Mouse (Mus musculus): ENCODE data around the gene Bcl2l13. TPM values are rescaled to one million over a fixed set of nuclear protein-coding genes. Genes with fewer than 3 reads are reported as not detected.

Bcl2l13 gene
- polyA plus RNA-seq, 1 experiment from 2014 or later = 45.7 TPM

DNA sequence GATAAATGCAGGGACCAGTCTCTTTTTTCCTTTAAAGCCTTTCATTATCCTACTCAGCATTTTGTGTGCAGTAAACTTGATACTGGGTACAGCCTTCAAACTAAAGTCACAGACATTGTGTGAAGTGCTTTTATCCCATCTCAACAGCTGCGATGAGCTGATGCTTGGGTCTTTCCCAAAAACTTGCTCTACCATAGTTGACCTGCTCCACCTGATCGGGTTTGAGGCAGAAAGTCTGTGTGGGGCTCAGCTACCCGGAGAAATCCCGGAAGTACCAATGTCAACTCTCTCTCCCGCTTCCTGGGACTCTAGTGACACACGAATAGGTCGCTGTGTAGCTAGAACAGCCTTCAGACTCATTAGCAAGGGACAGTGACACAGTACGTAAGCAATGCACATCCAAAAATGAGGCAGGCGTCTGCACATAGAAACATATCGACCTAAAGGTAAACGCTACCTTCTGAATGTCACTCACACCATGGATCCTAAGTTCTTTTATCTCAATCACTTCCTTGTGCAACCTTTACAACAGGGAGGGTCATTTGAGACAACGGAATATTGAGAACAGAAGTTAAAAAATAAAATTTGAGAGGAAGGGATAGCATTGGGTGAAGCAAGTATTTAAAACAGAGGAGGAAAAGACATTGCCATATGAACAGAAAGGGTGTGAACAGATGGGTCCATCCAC, 102.9 kb downstream of the Bcl2l13 start:
- Histone ChIP-seq H3K9ac (replicated peaks) (no peak overlapping the region), H3K27me3 (no peaks in the 10 kb centered on the region), H3K27ac (replicated peaks) (no peak overlapping the region), H3K4me2 (replicated peaks) (no peak overlapping the region), H3K4me1 (no peaks in the 10 kb centered on the region; the same call in 1 of the 2 replicates), H3K4me3 (no peak overlapping the region), H3K9me3 (no peaks in the 10 kb centered on the region), H3K36me3 (peaks cover 10% of the 10 kb centered on the region; the same call in 1 of the 2 replicates)
- 89% methylated on average over 12 of the region's 12 CpGs for WGBS
- ATAC-seq (ENCODE audit: low FRiP score, low read depth) = no peak

GRCm38 (mm10) chr6:120939783-120940182, 103.8 kb downstream of the Bcl2l13 start:
- WGBS = 81% methylated on average over 3 of the region's 3 CpGs
- Histone ChIP-seq H3K27ac (replicated peaks) (no peak overlapping the region), H3K9me3 (no peaks in the 10 kb centered on the region), H3K4me3 (no peak overlapping the region), H3K4me1 (no peaks in the 10 kb centered on the region; the same call in 1 of the 2 replicates), H3K36me3 (peaks cover 1% of the 10 kb centered on the region; the same call in 1 of the 2 replicates), H3K9ac (replicated peaks) (no peak overlapping the region), H3K27me3 (no peaks in the 10 kb centered on the region), H3K4me2 (replicated peaks) (no peak overlapping the region)
- no peak for ATAC-seq (ENCODE audit: low FRiP score, low read depth)

GRCm38 (mm10) chr6:120940446-120941083, 104.6 kb downstream of the Bcl2l13 start:
- Histone ChIP-seq H3K9me3 (no peaks in the 10 kb centered on the region), H3K36me3 (no peaks in the 10 kb centered on the region), H3K4me1 (no peaks in the 10 kb centered on the region; the same call in 1 of the 2 replicates), H3K27ac (replicated peaks) (no peak overlapping the region), H3K4me2 (replicated peaks) (no peak overlapping the region), H3K27me3 (no peaks in the 10 kb centered on the region), H3K4me3 (no peak overlapping the region), H3K9ac (replicated peaks) (no peak overlapping the region)
- WGBS = 90% methylated on average over 7 of the region's 7 CpGs
- ATAC-seq (ENCODE audit: low FRiP score, low read depth) = no peak

DNA sequence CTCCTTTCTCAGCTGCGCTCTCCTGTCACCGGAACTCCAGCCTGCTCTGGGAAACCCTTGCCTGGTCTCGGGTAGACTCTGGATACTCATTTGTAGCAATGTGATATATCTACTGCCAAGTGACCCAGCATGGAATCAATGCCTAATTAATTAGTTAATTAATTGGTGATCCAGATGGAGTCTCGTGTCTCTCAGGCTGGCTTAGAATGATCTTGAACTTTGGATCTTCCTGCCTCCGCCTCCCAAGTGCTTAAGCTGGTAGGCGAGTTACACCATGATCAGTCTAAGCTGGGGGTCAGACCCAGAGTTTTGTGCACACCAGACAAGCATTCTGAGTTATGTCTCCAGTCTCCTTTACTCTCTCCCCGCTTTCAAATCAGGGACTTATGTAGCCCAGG, 105.1 kb downstream of the Bcl2l13 start:
- H3K27ac ChIP-seq (replicated peaks) = no peak overlapping the region
- ATAC-seq (ENCODE audit: low FRiP score, low read depth) = no peak
- no peak overlapping the region for H3K9ac ChIP-seq (replicated peaks)
- H3K9me3 ChIP-seq = no peaks in the 10 kb centered on the region
- 88% methylated on average over 7 of the region's 7 CpGs for WGBS
- peaks cover 3% of the 10 kb centered on the region; the same call in 1 of the 2 replicates for H3K36me3 ChIP-seq
- no peaks in the 10 kb centered on the region for H3K27me3 ChIP-seq
- H3K4me3 ChIP-seq = no peak overlapping the region
- H3K4me2 ChIP-seq (replicated peaks) = no peak overlapping the region
- no peaks in the 10 kb centered on the region; the same call in 1 of the 2 replicates for H3K4me1 ChIP-seq

GRCm38 (mm10) chr6:120941575-120941974, 105.6 kb downstream of the Bcl2l13 start:
- Histone ChIP-seq H3K4me1 (no peaks in the 10 kb centered on the region; the same call in 1 of the 2 replicates), H3K4me3 (no peak overlapping the region), H3K36me3 (peaks cover 4% of the 10 kb centered on the region; the same call in 1 of the 2 replicates), H3K9ac (replicated peaks) (no peak overlapping the region), H3K27me3 (no peaks in the 10 kb centered on the region), H3K27ac (replicated peaks) (no peak overlapping the region), H3K4me2 (replicated peaks) (no peak overlapping the region), H3K9me3 (no peaks in the 10 kb centered on the region)
- WGBS = 95% methylated on average over 13 of the region's 13 CpGs
- no peak for ATAC-seq (ENCODE audit: low FRiP score, low read depth)

Small RNA genes within 50 kb of the gene (microRNA-seq; reads per million reads assigned to microRNA genes)
- not detected for gene Gm25193

Other genes starting within 250 kb of the Bcl2l13 start
- 13.6 and 16.8 TPM in 2 replicates for gene Cecr2, start 169.8 kb upstream of the Bcl2l13 start, polyA plus RNA-seq (2016; fragmentation: Nextera tagmentation; extraction: Ambion mirVana)
- 1.4 and 1.9 TPM in 2 replicates for gene Slc25a18, start 62.6 kb upstream of the Bcl2l13 start, polyA plus RNA-seq (2016; fragmentation: Nextera tagmentation; extraction: Ambion mirVana)
- gene Atp6v1e1, start 13.4 kb upstream of the Bcl2l13 start, polyA plus RNA-seq (2016; fragmentation: Nextera tagmentation; extraction: Ambion mirVana) = 164 and 166 TPM in 2 replicates
- 14.6 and 16.2 TPM in 2 replicates for gene Bid, start 80.6 kb downstream of the Bcl2l13 start, polyA plus RNA-seq (2016; fragmentation: Nextera tagmentation; extraction: Ambion mirVana)